Mouse (Mus musculus) MEL (cell line): ENCODE data around the gene Gstt2. TPM values are rescaled to one million over a fixed set of nuclear protein-coding genes. Genes with fewer than 3 reads are reported as not detected.

Source experiments
- DNase-seq: peaks from one replicate; pipeline ENCODE4 v3.0.0; 2011; ENCODE audit warnings: low read depth, low spot score
- H3K27ac ChIP-seq: 2 replicates; pipeline ENCODE4 v1.5.1; 2012; ENCODE audit warnings: low read depth, mild to moderate bottlenecking, control low read depth, low read length, moderate library complexity; ENCODE audit not compliant: control insufficient read depth
- H3K27me3 ChIP-seq, 2 experiments: fragments of 150-350 bp in 1 of 2; sonication (generic) in 1 of 2; 2 replicates each; pipeline ENCODE4 v1.6.1; 2012; ENCODE audit warnings: low read length in 2 of 2, mild to moderate bottlenecking in 2 of 2, improper control_type of control experiment in 1 of 2, moderate library complexity in 1 of 2; ENCODE audit not compliant: insufficient read depth in 2 of 2, control insufficient read depth in 1 of 2
- H3K36me3 ChIP-seq, 2 experiments: 2 replicates each; pipeline ENCODE4 v1.6.1; 2012 to 2014; ENCODE audit warnings: low read length in 2 of 2, improper control_type of control experiment in 1 of 2, inconsistent platforms in 1 of 2, mild to moderate bottlenecking in 1 of 2; ENCODE audit not compliant: insufficient read depth in 2 of 2, control insufficient read depth in 1 of 2
- H3K4me1 ChIP-seq, 2 experiments: fragments of 150-350 bp in 1 of 2; sonication (generic) in 1 of 2; 2 replicates each; pipeline ENCODE4 v1.6.1; 2012; ENCODE audit warnings: low read length in 2 of 2, improper control_type of control experiment in 1 of 2, mild to moderate bottlenecking in 1 of 2; ENCODE audit not compliant: insufficient read depth in 2 of 2, control insufficient read depth in 1 of 2
- H3K4me3 ChIP-seq, 2 experiments: fragments of 150-350 bp in 1 of 2; sonication (generic) in 1 of 2; 2 replicates each; pipeline ENCODE4 v1.5.1; 2012; ENCODE audit warnings: low read depth in 2 of 2, low read length in 2 of 2, mild to moderate bottlenecking in 2 of 2, moderate library complexity in 2 of 2, control low read depth in 1 of 2, improper control_type of control experiment in 1 of 2; ENCODE audit not compliant: control insufficient read depth in 1 of 2, insufficient read depth in 1 of 2
- H3K79me2 ChIP-seq: 2 replicates; pipeline ENCODE4 v1.6.1; 2012; ENCODE audit warnings: mild to moderate bottlenecking, low read length, moderate library complexity; ENCODE audit not compliant: control insufficient read depth, poor library complexity, insufficient read depth
- H3K9ac ChIP-seq: 2 replicates; pipeline ENCODE4 v1.6.1; 2012; ENCODE audit warnings: low read depth, mild to moderate bottlenecking, control low read depth, low read length, moderate library complexity; ENCODE audit not compliant: control insufficient read depth, poor library complexity, severe bottlenecking
- H3K9me3 ChIP-seq: fragments of 150-350 bp; sonication (generic); replicated peaks from 2 replicates; pipeline ENCODE4 v1.6.1; 2012; ENCODE audit warnings: mild to moderate bottlenecking, low read length, improper control_type of control experiment, moderate library complexity; ENCODE audit not compliant: insufficient read depth
- BHLHE40 ChIP-seq: IDR thresholded peaks from 2 replicates; pipeline ENCODE4 v1.6.1; 2012; ENCODE audit warnings: low read depth, mild to moderate bottlenecking, inconsistent platforms, low read length, improper control_type of control experiment, borderline replicate concordance
- CHD1 ChIP-seq: IDR thresholded peaks from 2 replicates; pipeline ENCODE4 v1.6.1; 2012; ENCODE audit warnings: low read depth, mild to moderate bottlenecking, inconsistent platforms, low read length, improper control_type of control experiment
- CTCF ChIP-seq, 3 experiments: IDR thresholded peaks in 2 of 3; conservative IDR thresholded peaks in 1 of 3; 2 replicates each; pipeline ENCODE4 v1.5.1; 2011 to 2012; ENCODE audit warnings: low read length in 3 of 3, low read depth in 2 of 3, mild to moderate bottlenecking in 2 of 3, improper control_type of control experiment in 1 of 3, inconsistent platforms in 1 of 3, mixed read lengths in 1 of 3, moderate library complexity in 1 of 3; ENCODE audit not compliant: control insufficient read depth in 1 of 3, insufficient read depth in 1 of 3, poor library complexity in 1 of 3, severe bottlenecking in 1 of 3
- E2F4 ChIP-seq: IDR thresholded peaks from 2 replicates; pipeline ENCODE4 v1.6.1; 2011; ENCODE audit warnings: low read depth, low read length, improper control_type of control experiment, borderline replicate concordance
- ELF1 ChIP-seq: IDR thresholded peaks from 2 replicates; pipeline ENCODE4 v1.6.1; 2014; ENCODE audit warnings: low read depth, mild to moderate bottlenecking, inconsistent platforms, low read length, improper control_type of control experiment, moderate library complexity
- EP300 ChIP-seq, 2 experiments: IDR thresholded peaks; 2 replicates each; pipeline ENCODE4 v1.6.1; 2011; ENCODE audit warnings: improper control_type of control experiment in 2 of 2, low read length in 2 of 2, low read depth in 1 of 2, mild to moderate bottlenecking in 1 of 2
- ETS1 ChIP-seq: IDR thresholded peaks from 2 replicates; pipeline ENCODE4 v1.6.1; 2012; ENCODE audit warnings: low read depth, mild to moderate bottlenecking, inconsistent platforms, low read length, improper control_type of control experiment, moderate library complexity
- GABPA ChIP-seq: IDR thresholded peaks from 2 replicates; pipeline ENCODE4 v1.6.1; 2012; ENCODE audit warnings: low read depth, mild to moderate bottlenecking, inconsistent platforms, low read length, improper control_type of control experiment, moderate library complexity
- GATA1 ChIP-seq: IDR thresholded peaks from 2 replicates; pipeline ENCODE4 v1.6.1; 2011; ENCODE audit warnings: low read depth, low read length, improper control_type of control experiment
- HCFC1 ChIP-seq: IDR thresholded peaks from 2 replicates; pipeline ENCODE4 v1.6.1; 2012; ENCODE audit warnings: low read depth, mild to moderate bottlenecking, inconsistent platforms, low read length, improper control_type of control experiment, moderate library complexity
- JUND ChIP-seq: IDR thresholded peaks from 2 replicates; pipeline ENCODE4 v1.6.1; 2011; ENCODE audit warnings: low read depth, mild to moderate bottlenecking, improper control_type of control experiment, low read length
- KAT2A ChIP-seq: conservative IDR thresholded peaks from 2 replicates; pipeline ENCODE4 v1.6.1; 2012; ENCODE audit warnings: low read depth, low read length, improper control_type of control experiment, inconsistent platforms
- MAFK ChIP-seq: IDR thresholded peaks from 2 replicates; pipeline ENCODE4 v1.6.1; 2011; ENCODE audit warnings: low read depth, mild to moderate bottlenecking, low read length, improper control_type of control experiment, borderline replicate concordance
- MAX ChIP-seq: IDR thresholded peaks from 2 replicates; pipeline ENCODE4 v1.6.1; 2011; ENCODE audit warnings: low read length, improper control_type of control experiment
- MAZ ChIP-seq: IDR thresholded peaks from 2 replicates; pipeline ENCODE4 v1.6.1; 2012; ENCODE audit warnings: low read depth, mild to moderate bottlenecking, inconsistent platforms, low read length, improper control_type of control experiment
- MEF2A ChIP-seq: IDR thresholded peaks from 2 replicates; pipeline ENCODE4 v1.6.1; 2014; ENCODE audit warnings: low read depth, mild to moderate bottlenecking, inconsistent platforms, low read length, improper control_type of control experiment; ENCODE audit not compliant: poor library complexity, insufficient replicate concordance, severe bottlenecking; ENCODE audit errors: extremely low read depth
- MXI1 ChIP-seq: IDR thresholded peaks from 2 replicates; pipeline ENCODE4 v1.6.1; 2011; ENCODE audit warnings: mild to moderate bottlenecking, low read depth, low read length, improper control_type of control experiment
- MYB ChIP-seq: IDR thresholded peaks from 2 replicates; pipeline ENCODE4 v1.6.1; 2011; ENCODE audit warnings: mild to moderate bottlenecking, low read depth, low read length, improper control_type of control experiment
- MYC ChIP-seq: IDR thresholded peaks from 2 replicates; pipeline ENCODE4 v1.6.1; 2011; ENCODE audit warnings: low read depth, mild to moderate bottlenecking, low read length, improper control_type of control experiment, moderate library complexity
- NELFE ChIP-seq: IDR thresholded peaks from 2 replicates; pipeline ENCODE4 v1.6.1; 2011; ENCODE audit warnings: low read depth, low read length, improper control_type of control experiment
- NRF1 ChIP-seq: IDR thresholded peaks from 2 replicates; pipeline ENCODE4 v1.6.1; 2014; ENCODE audit warnings: low read depth, mild to moderate bottlenecking, inconsistent platforms, low read length, improper control_type of control experiment, moderate library complexity; ENCODE audit not compliant: poor library complexity, insufficient read depth, severe bottlenecking
- POLR2A ChIP-seq, 2 experiments: IDR thresholded peaks; 2 replicates each; pipeline ENCODE4 v1.6.1; 2011 to 2012; ENCODE audit warnings: low read length in 2 of 2, mild to moderate bottlenecking in 2 of 2, control low read depth in 1 of 2, improper control_type of control experiment in 1 of 2, low read depth in 1 of 2, moderate library complexity in 1 of 2; ENCODE audit not compliant: control insufficient read depth in 1 of 2, insufficient read depth in 1 of 2, poor library complexity in 1 of 2
- POLR2AphosphoS2 ChIP-seq: IDR thresholded peaks from 2 replicates; pipeline ENCODE4 v1.6.1; 2011; ENCODE audit warnings: low read length, improper control_type of control experiment
- POLR2AphosphoS5 ChIP-seq: IDR thresholded peaks from 2 replicates; pipeline ENCODE4 v1.6.1; 2012; ENCODE audit warnings: low read depth, borderline replicate concordance, mild to moderate bottlenecking, inconsistent platforms, low read length, moderate library complexity, mixed read lengths
- RAD21 ChIP-seq: IDR thresholded peaks from 2 replicates; pipeline ENCODE4 v1.6.1; 2011; ENCODE audit warnings: mild to moderate bottlenecking, low read depth, low read length, improper control_type of control experiment
- RCOR1 ChIP-seq: IDR thresholded peaks from 2 replicates; pipeline ENCODE4 v1.6.1; 2012; ENCODE audit warnings: low read depth, mild to moderate bottlenecking, inconsistent platforms, low read length, improper control_type of control experiment
- SIN3A ChIP-seq: IDR thresholded peaks from 2 replicates; pipeline ENCODE4 v1.6.1; 2012; ENCODE audit warnings: low read length, improper control_type of control experiment, inconsistent platforms
- SMC3 ChIP-seq: IDR thresholded peaks from 2 replicates; pipeline ENCODE4 v1.6.1; 2011; ENCODE audit warnings: low read depth, low read length, improper control_type of control experiment
- TAL1 ChIP-seq: IDR thresholded peaks from 2 replicates; pipeline ENCODE4 v1.6.1; 2012; ENCODE audit warnings: mild to moderate bottlenecking, inconsistent platforms, low read length, moderate library complexity, mixed read lengths
- UBTF ChIP-seq: IDR thresholded peaks from 2 replicates; pipeline ENCODE4 v1.6.1; 2012; ENCODE audit warnings: low read depth, mild to moderate bottlenecking, inconsistent platforms, low read length, improper control_type of control experiment, moderate library complexity, borderline replicate concordance; ENCODE audit not compliant: insufficient read depth
- USF1 ChIP-seq: IDR thresholded peaks from 2 replicates; pipeline ENCODE4 v1.6.1; 2014; ENCODE audit warnings: low read depth, mild to moderate bottlenecking, inconsistent platforms, low read length, improper control_type of control experiment, moderate library complexity
- USF2 ChIP-seq, 2 experiments: IDR thresholded peaks; 2 replicates each; pipeline ENCODE4 v1.6.1; 2011 to 2012; ENCODE audit warnings: improper control_type of control experiment in 2 of 2, low read length in 2 of 2, borderline replicate concordance in 1 of 2, inconsistent platforms in 1 of 2, low read depth in 1 of 2, mild to moderate bottlenecking in 1 of 2; ENCODE audit not compliant: insufficient read depth in 1 of 2
- ZC3H11A ChIP-seq: IDR thresholded peaks from 2 replicates; pipeline ENCODE4 v1.6.1; 2012; ENCODE audit warnings: low read depth, mild to moderate bottlenecking, inconsistent platforms, low read length, improper control_type of control experiment
- ZKSCAN1 ChIP-seq: IDR thresholded peaks from 2 replicates; pipeline ENCODE4 v1.6.1; 2012; ENCODE audit warnings: low read depth, mild to moderate bottlenecking, inconsistent platforms, low read length, improper control_type of control experiment, moderate library complexity
- ZMIZ1 ChIP-seq: IDR thresholded peaks from 2 replicates; pipeline ENCODE4 v1.6.1; 2012; ENCODE audit warnings: low read depth, mild to moderate bottlenecking, inconsistent platforms, low read length, improper control_type of control experiment, moderate library complexity
- ZNF384 ChIP-seq: IDR thresholded peaks from 2 replicates; pipeline ENCODE4 v1.6.1; 2012; ENCODE audit warnings: low read depth, mild to moderate bottlenecking, inconsistent platforms, low read length, improper control_type of control experiment
- polyA plus RNA-seq, 2 experiments: library from polyadenylated mRNA; stranded (reverse) in 1 of 2; unstranded in 1 of 2; fragments of >175 nt in 1 of 2; fragments of >200 nt in 1 of 2; gene quantifications; 2 replicates each; pipeline versions ENCODE4 v1.2.1 to v1.2.4; 2012; ENCODE audit warnings: low replicate concordance in 2 of 2, low read depth in 1 of 2; ENCODE audit not compliant: insufficient read length in 2 of 2, insufficient read depth in 1 of 2, missing spikeins in 1 of 2
- total RNA-seq: library from RNA; depleted of rRNA; stranded (reverse); fragments of 300-350 nt; gene quantifications from 2 replicates; pipeline ENCODE4 v1.2.3, GENCODE M21; 2012; rRNA removed

Gene Gstt2
- total RNA-seq, result 4.3 and 4.9 TPM in 2 replicates
- 10 to 100 TPM in 1 of 2 experiments, not detected in 1; 10.9 TPM for polyA plus RNA-seq

DNA sequence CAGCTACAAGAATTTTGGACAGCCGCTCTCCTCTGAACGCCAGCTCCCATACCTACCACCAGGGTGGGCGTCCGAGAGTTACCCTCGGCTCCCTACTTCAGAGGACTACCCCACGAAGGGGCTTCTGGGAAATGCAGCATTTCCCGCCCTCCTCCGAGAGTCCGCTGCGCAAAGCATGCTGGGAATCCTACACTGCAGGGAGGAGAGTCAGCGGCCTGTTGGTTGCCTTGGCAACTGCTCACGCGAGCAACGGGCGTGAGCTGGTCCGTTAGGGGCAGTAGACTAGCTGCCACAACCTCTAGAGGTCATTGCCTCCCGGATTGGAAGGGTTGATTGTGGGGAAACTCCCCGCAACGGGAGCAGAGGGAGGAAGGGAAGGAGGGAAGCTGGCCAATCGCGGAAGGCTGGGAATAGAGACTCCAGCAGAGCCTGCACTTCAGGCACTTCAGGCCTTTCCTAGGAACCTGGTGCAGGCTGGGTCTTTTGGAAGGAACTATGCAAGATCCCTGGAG is at the start of gene Gstt2:
TSS of gene Gstt2 (minus strand) at position 177 of the 512 bp plus-strand sequence.
- Histone ChIP-seq H3K79me2 (no peaks in the 10 kb centered on the region; the same call in 1 of the 2 replicates), H3K4me3 (peak within 1 kb of the TSS; percentile 43 to 70), H3K9me3 (no peaks in the 10 kb centered on the region), H3K9ac (peak within 1 kb of the TSS; percentile 86), H3K36me3 (peaks cover 0 to 18% of the 10 kb centered on the region in 2 experiments; a peak in 2 of 4 replicates), H3K27me3 (no peaks in the 10 kb centered on the region), H3K4me1 (peaks cover 6 to 22% of the 10 kb centered on the region in 2 experiments), H3K27ac (peak within 1 kb of the TSS; percentile 99)
- peak; percentile 95 for DNase-seq
- TF ChIP-seq POLR2A (IDR thresholded peaks at IDR 0.05; ENCODE audit: control insufficient read depth in 1 of 2, insufficient read depth in 1 of 2, low read depth in 1 of 2, low read length in 2 of 2, poor library complexity in 1 of 2) (peak; percentile 80 to 91), MAX (no peak), ZKSCAN1 (no peak), GABPA (no peak), POLR2AphosphoS2 (0 out of 2 replicates have a peak, but pooled peaks have one; percentile 65), MYB (peak; percentile 91), USF2 (IDR thresholded peaks at IDR 0.05; ENCODE audit: borderline replicate concordance in 1 of 2, insufficient read depth in 1 of 2, low read depth in 1 of 2, low read length in 2 of 2) (no peak), CTCF (IDR thresholded peaks at IDR 0.05 in 2 of 3, conservative IDR thresholded peaks at IDR 0.05 in 1 of 3; ENCODE audit: control insufficient read depth in 1 of 3, insufficient read depth in 1 of 3, low read depth in 2 of 3, low read length in 3 of 3, poor library complexity in 1 of 3, severe bottlenecking in 1 of 3) (no peak), ZMIZ1 (peak; percentile 55; the same call in 1 of the 2 replicates), ETS1 (peak; percentile 31; the same call in 1 of the 2 replicates), MAZ (no peak), GATA1 (no peak), E2F4 (peak; percentile 97), MYC (no peak), SMC3 (no peak), KAT2A (no peak), ELF1 (peak; percentile 59; the same call in 1 of the 2 replicates), ZNF384 (no peak), HCFC1 (peak; percentile 85), CHD1 (no peak), NRF1 (peak; percentile 7; the same call in 1 of the 2 replicates), MAFK (no peak), NELFE (peak; percentile 73), UBTF (no peak), BHLHE40 (peak; percentile 98), JUND (no peak), MEF2A (no peak), ZC3H11A (no peak), EP300 (IDR thresholded peaks at IDR 0.05; ENCODE audit: low read depth in 1 of 2, low read length in 2 of 2) (peak in 1 of 2 experiments; percentile 68; a peak in 2 of 4 replicates), RCOR1 (no peak), USF1 (no peak), TAL1 (no peak), POLR2AphosphoS5 (no peak), MXI1 (peak; percentile 94), SIN3A (peak; percentile 94), RAD21 (no peak)
